Mouse (Mus musculus): ENCODE results near the gene Fshr. TPM values are rescaled to one million over a fixed set of nuclear protein-coding genes. Genes with fewer than 3 reads are reported as not detected.
"Not testable (repeated sequence)": the region's sequence is repeated elsewhere in the genome, so short reads cannot be mapped to it uniquely, and the experiment has no call there.

Gene Fshr
- polyA plus RNA-seq (2016; fragmentation: Nextera tagmentation; extraction: Ambion mirVana): not detected in 2 replicates

- 89% methylated on average over 6 of the region's 6 CpGs for WGBS
- DNase-seq (ENCODE audit: extremely low spot score, low spot score): no peak
Measured at GRCm38 (mm10) chr17:89200575-89200974, at the start of gene Fshr. Gene Fshr, minus strand, starts transcription at chr17:89200675.

GRCm38 (mm10) chr17:89202181-89202580, 1.7 kb upstream of the Fshr start:
- no peak for DNase-seq (ENCODE audit: extremely low spot score, low spot score)
- Histone ChIP-seq H3K36me3 (replicated peaks) (no peaks in the 10 kb centered on the region), H3K4me1 (no peaks in the 10 kb centered on the region), H3K27ac (no peak overlapping the region), H3K4me3 (no peak overlapping the region), H3K27me3 (ENCODE audit: poor library complexity, severe bottlenecking) (no peaks in the 10 kb centered on the region), H3K9me3 (no peaks in the 10 kb centered on the region)
- WGBS: 90% methylated on average over 6 of the region's 6 CpGs

More at GRCm38 (mm10) chr17:89200575-89200974, at the start of gene Fshr:
- H3K4me3 ChIP-seq: no peak within 1 kb of the TSS
- no peak within 1 kb of the TSS for H3K27ac ChIP-seq
- H3K27me3 ChIP-seq (ENCODE audit: poor library complexity, severe bottlenecking): no peaks in the 10 kb centered on the region
- H3K36me3 ChIP-seq (replicated peaks): no peaks in the 10 kb centered on the region
- no peaks in the 10 kb centered on the region for H3K4me1 ChIP-seq
- no peaks in the 10 kb centered on the region for H3K9me3 ChIP-seq

GRCm38 (mm10) chr17:89173545-89173944, 26.9 kb downstream of the Fshr start:
- Histone ChIP-seq H3K36me3 (replicated peaks) (no peaks in the 10 kb centered on the region), H3K4me1 (no peaks in the 10 kb centered on the region), H3K4me3 (no peak overlapping the region), H3K9me3 (no peaks in the 10 kb centered on the region), H3K27me3 (ENCODE audit: poor library complexity, severe bottlenecking) (no peaks in the 10 kb centered on the region), H3K27ac (no peak overlapping the region)
- no peak for DNase-seq (ENCODE audit: extremely low spot score, low spot score)
- 88% methylated on average over 1 of the region's 1 CpGs for WGBS

- H3K27ac ChIP-seq: no peak overlapping the region
- no peaks in the 10 kb centered on the region for H3K36me3 ChIP-seq (replicated peaks)
- H3K9me3 ChIP-seq: no peaks in the 10 kb centered on the region
- DNase-seq (ENCODE audit: extremely low spot score, low spot score): no peak
- no peaks in the 10 kb centered on the region for H3K4me1 ChIP-seq
- H3K4me3 ChIP-seq: no peak overlapping the region
- H3K27me3 ChIP-seq (ENCODE audit: poor library complexity, severe bottlenecking): no peaks in the 10 kb centered on the region
Measured at GRCm38 (mm10) chr17:89164773-89165172, 35.7 kb downstream of the Fshr start.

- H3K27me3 ChIP-seq (ENCODE audit: poor library complexity, severe bottlenecking): no peaks in the 10 kb centered on the region
- H3K9me3 ChIP-seq: no peaks in the 10 kb centered on the region
- 92% methylated on average over 3 of the region's 3 CpGs for WGBS
- no peaks in the 10 kb centered on the region for H3K36me3 ChIP-seq (replicated peaks)
- no peak overlapping the region for H3K27ac ChIP-seq
- no peak overlapping the region for H3K4me3 ChIP-seq
- no peak for DNase-seq (ENCODE audit: extremely low spot score, low spot score)
- H3K4me1 ChIP-seq: no peaks in the 10 kb centered on the region
Measured at GRCm38 (mm10) chr17:89162475-89162874, 38.0 kb downstream of the Fshr start.

- H3K27me3 ChIP-seq (ENCODE audit: poor library complexity, severe bottlenecking); H3K9me3 ChIP-seq; H3K27ac ChIP-seq; DNase-seq (ENCODE audit: extremely low spot score, low spot score); H3K4me1 ChIP-seq; H3K36me3 ChIP-seq (replicated peaks); H3K4me3 ChIP-seq: not testable (repeated sequence)
- 91% methylated on average over 3 of the region's 3 CpGs for WGBS
Measured at GRCm38 (mm10) chr17:89159343-89159742, 41.1 kb downstream of the Fshr start.

GRCm38 (mm10) chr17:89144806-89145205, 55.7 kb downstream of the Fshr start:
- DNase-seq (ENCODE audit: extremely low spot score, low spot score): no peak
- WGBS: 88% methylated on average over 6 of the region's 6 CpGs
- no peaks in the 10 kb centered on the region for H3K4me1 ChIP-seq

GRCm38 (mm10) chr17:89120023-89120422, 80.5 kb downstream of the Fshr start:
- 78% methylated on average over 2 of the region's 2 CpGs for WGBS
- H3K4me3 ChIP-seq: no peak overlapping the region
- no peak for DNase-seq (ENCODE audit: extremely low spot score, low spot score)
- H3K36me3 ChIP-seq (replicated peaks): no peaks in the 10 kb centered on the region
- H3K9me3 ChIP-seq: no peaks in the 10 kb centered on the region
- no peaks in the 10 kb centered on the region for H3K27me3 ChIP-seq (ENCODE audit: poor library complexity, severe bottlenecking)
- H3K27ac ChIP-seq: no peak overlapping the region
- no peaks in the 10 kb centered on the region for H3K4me1 ChIP-seq

More at GRCm38 (mm10) chr17:89144806-89145205, 55.7 kb downstream of the Fshr start:
- no peaks in the 10 kb centered on the region for H3K27me3 ChIP-seq (ENCODE audit: poor library complexity, severe bottlenecking)
- H3K27ac ChIP-seq: no peak overlapping the region
- no peak overlapping the region for H3K4me3 ChIP-seq
- H3K9me3 ChIP-seq: no peaks in the 10 kb centered on the region
- H3K36me3 ChIP-seq (replicated peaks): no peaks in the 10 kb centered on the region

- no peak overlapping the region for H3K27ac ChIP-seq
- no peaks in the 10 kb centered on the region for H3K27me3 ChIP-seq (ENCODE audit: poor library complexity, severe bottlenecking)
- H3K9me3 ChIP-seq: no peaks in the 10 kb centered on the region
- WGBS: 78% methylated on average over 2 of the region's 2 CpGs
- no peaks in the 10 kb centered on the region for H3K4me1 ChIP-seq
- no peaks in the 10 kb centered on the region for H3K36me3 ChIP-seq (replicated peaks)
- DNase-seq (ENCODE audit: extremely low spot score, low spot score): no peak
- no peak overlapping the region for H3K4me3 ChIP-seq
Measured at GRCm38 (mm10) chr17:89119250-89119649, 81.2 kb downstream of the Fshr start.

GRCm38 (mm10) chr17:89113944-89114343, 86.5 kb downstream of the Fshr start:
- no peaks in the 10 kb centered on the region for H3K4me1 ChIP-seq
- H3K36me3 ChIP-seq (replicated peaks): no peaks in the 10 kb centered on the region
- no peak overlapping the region for H3K27ac ChIP-seq
- DNase-seq (ENCODE audit: extremely low spot score, low spot score): no peak
- no peaks in the 10 kb centered on the region for H3K9me3 ChIP-seq
- H3K4me3 ChIP-seq: no peak overlapping the region
- H3K27me3 ChIP-seq (ENCODE audit: poor library complexity, severe bottlenecking): no peaks in the 10 kb centered on the region

GRCm38 (mm10) chr17:89100719-89101350, 99.6 kb downstream of the Fshr start:
- H3K9me3 ChIP-seq: no peaks in the 10 kb centered on the region
- no peak overlapping the region for H3K27ac ChIP-seq
- H3K4me3 ChIP-seq: no peak overlapping the region
- H3K36me3 ChIP-seq (replicated peaks): no peaks in the 10 kb centered on the region
- no peaks in the 10 kb centered on the region for H3K27me3 ChIP-seq (ENCODE audit: poor library complexity, severe bottlenecking)
- H3K4me1 ChIP-seq: no peaks in the 10 kb centered on the region
- no peak for DNase-seq (ENCODE audit: extremely low spot score, low spot score)
- WGBS: 87% methylated on average over 5 of the region's 5 CpGs

- H3K4me1 ChIP-seq; H3K36me3 ChIP-seq (replicated peaks); DNase-seq (ENCODE audit: extremely low spot score, low spot score); H3K27ac ChIP-seq; H3K27me3 ChIP-seq (ENCODE audit: poor library complexity, severe bottlenecking); H3K4me3 ChIP-seq; H3K9me3 ChIP-seq: not testable (repeated sequence)
- 85% methylated on average over 1 of the region's 1 CpGs for WGBS
Measured at GRCm38 (mm10) chr17:89099733-89100132, 100.7 kb downstream of the Fshr start.

- Histone ChIP-seq H3K4me1 (no peaks in the 10 kb centered on the region), H3K27ac (no peak overlapping the region), H3K27me3 (ENCODE audit: poor library complexity, severe bottlenecking) (no peaks in the 10 kb centered on the region), H3K36me3 (replicated peaks) (no peaks in the 10 kb centered on the region), H3K9me3 (no peaks in the 10 kb centered on the region), H3K4me3 (no peak overlapping the region)
- no peak for DNase-seq (ENCODE audit: extremely low spot score, low spot score)
- WGBS: 86% methylated on average over 5 of the region's 5 CpGs
Measured at GRCm38 (mm10) chr17:89089692-89090475, 110.6 kb downstream of the Fshr start.
